Mouse (Mus musculus) myocyte (in vitro differentiated cells): ENCODE measurements at regions not wholly inside any gene's neighbourhood (a gene's known extent, or its start where the extent isn't known, plus 50 kb on each side); places are given as distances from the start of the nearest gene placed in this dataset.

Source experiments
- CEBPB ChIP-seq: IDR thresholded peaks from 2 replicates; pipeline ENCODE4 v1.6.1; 2011; ENCODE audit warnings: mild to moderate bottlenecking, moderate library complexity; ENCODE audit not compliant: poor library complexity, insufficient read depth, severe bottlenecking
- E2F4 ChIP-seq: IDR thresholded peaks from one replicate; pipeline ENCODE4 v1.6.1; 2011; ENCODE audit warnings: mild to moderate bottlenecking, control low read depth, moderate library complexity; ENCODE audit not compliant: insufficient read depth
- MAX ChIP-seq: IDR thresholded peaks from one replicate; pipeline ENCODE4 v1.6.1; 2011; ENCODE audit warnings: low read depth, mild to moderate bottlenecking, control low read depth
- MYOD1 ChIP-seq, 3 experiments: IDR thresholded peaks; one replicate each; pipeline ENCODE4 v1.6.1; 2011; ENCODE audit warnings: control low read depth in 2 of 3, low read depth in 2 of 3, mild to moderate bottlenecking in 2 of 3, moderate library complexity in 1 of 3; ENCODE audit not compliant: insufficient read length in 2 of 3, control insufficient read depth in 1 of 3
- POLR2A ChIP-seq: IDR thresholded peaks from one replicate; pipeline ENCODE4 v1.6.1; 2011; ENCODE audit warnings: low read depth, mild to moderate bottlenecking, control low read depth, moderate library complexity; ENCODE audit not compliant: insufficient read length
- REST ChIP-seq: IDR thresholded peaks from one replicate; pipeline ENCODE4 v1.6.1; 2011; ENCODE audit warnings: mild to moderate bottlenecking, control low read depth, moderate library complexity; ENCODE audit not compliant: insufficient read depth, insufficient read length
- SRF ChIP-seq: IDR thresholded peaks from one replicate; pipeline ENCODE4 v1.6.1; 2011; ENCODE audit warnings: low read depth; ENCODE audit not compliant: control insufficient read depth, insufficient read length
- TCF12 ChIP-seq: IDR thresholded peaks from one replicate; pipeline ENCODE4 v1.6.1; 2011; ENCODE audit warnings: mild to moderate bottlenecking, control low read depth; ENCODE audit not compliant: poor library complexity, insufficient read depth, severe bottlenecking
- TCF3 ChIP-seq: IDR thresholded peaks from one replicate; pipeline ENCODE4 v1.6.1; 2011; ENCODE audit warnings: low read depth, control low read depth; ENCODE audit not compliant: insufficient read length
- USF1 ChIP-seq: IDR thresholded peaks from one replicate; pipeline ENCODE4 v1.6.1; 2011; ENCODE audit warnings: low read depth, mild to moderate bottlenecking, control low read depth, moderate library complexity

DNA sequence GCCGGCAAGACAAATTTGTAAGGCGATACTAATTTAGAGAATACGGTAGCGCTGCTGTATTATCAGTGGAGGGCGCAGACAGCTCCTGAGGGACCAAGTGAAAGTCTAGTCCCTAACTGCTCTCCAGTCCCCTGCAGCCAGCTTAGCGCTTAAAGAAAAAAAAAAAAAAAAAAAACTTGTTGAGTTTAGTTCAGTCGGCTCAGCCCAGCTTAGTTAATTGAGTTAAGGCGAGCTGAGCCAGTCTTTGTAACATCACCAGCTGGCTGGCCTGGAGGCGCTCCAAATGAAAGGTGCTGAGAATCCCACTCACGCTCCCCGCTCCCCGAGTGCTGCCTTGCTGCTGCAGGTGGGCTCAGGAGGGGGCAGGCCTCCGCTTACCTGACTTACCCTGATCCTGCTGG lies 128.6 kb downstream of the 2410131K14Rik start:
- TF ChIP-seq POLR2A (no peak), CEBPB (no peak), REST (no peak), MAX (no peak), TCF3 (no peak), E2F4 (no peak), MYOD1 (IDR thresholded peaks at IDR 0.05; ENCODE audit: control insufficient read depth in 1 of 3, insufficient read length in 2 of 3, low read depth in 2 of 3) (no peak), SRF (no peak), USF1 (no peak), TCF12 (no peak)
